Mouse (Mus musculus) embryonic fibroblast, embryonic 13.5 days (primary cell): ENCODE data around the gene Tcta.

Experiments
- CTCF ChIP-seq: IDR thresholded peaks from 2 replicates; pipeline ENCODE4 v1.5.1; 2011; ENCODE audit warnings: mild to moderate bottlenecking, control low read depth, low read length, moderate library complexity, borderline replicate concordance; ENCODE audit not compliant: insufficient read depth
- POLR2A ChIP-seq: IDR thresholded peaks from 2 replicates; pipeline ENCODE4 v1.6.1; 2011; ENCODE audit warnings: low read depth, mild to moderate bottlenecking, control low read depth, low read length, moderate library complexity

DNA sequence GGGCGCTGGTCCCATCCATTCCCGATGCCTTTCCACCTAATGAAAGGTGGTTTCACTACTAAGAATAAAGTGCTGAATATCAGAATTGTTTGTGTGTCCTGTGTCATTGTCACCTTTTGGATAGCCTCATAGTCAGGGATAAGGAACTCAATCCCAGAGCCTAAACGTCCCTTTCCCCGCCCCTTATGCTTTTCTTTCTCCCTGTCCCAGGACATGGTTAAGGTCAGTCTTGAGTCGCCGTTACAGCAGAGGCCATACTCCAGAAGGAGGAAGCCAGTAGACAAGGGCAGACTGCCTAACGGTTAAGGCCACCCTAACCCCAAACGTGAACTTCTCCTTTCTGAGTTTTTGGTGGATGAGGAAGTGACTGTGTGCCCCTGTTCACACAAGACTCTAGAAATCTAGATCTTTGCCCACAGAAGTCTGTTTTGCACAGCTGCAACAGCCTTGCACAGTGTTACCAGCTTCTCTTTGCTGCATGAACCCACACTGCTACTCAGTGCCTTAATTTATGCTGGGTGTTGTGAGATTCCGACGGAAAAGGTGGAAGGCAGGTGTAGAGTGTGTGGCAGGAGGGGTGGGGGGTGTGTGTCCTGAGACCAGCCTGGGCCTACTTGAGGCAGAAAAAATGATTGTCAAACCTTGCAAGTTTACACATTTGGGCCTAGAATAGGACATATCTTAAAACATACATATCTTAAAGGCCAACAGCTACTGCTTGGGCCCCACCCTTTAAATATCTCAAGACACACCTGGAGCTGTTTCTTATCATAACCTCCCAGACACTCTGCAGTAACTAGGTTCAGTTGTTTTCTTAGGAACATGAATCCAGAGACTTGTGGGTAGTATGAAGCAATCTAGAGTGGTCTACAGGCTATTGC lies 34.5 kb upstream of the Tcta start:
- TF ChIP-seq CTCF (no peak), POLR2A (peak; percentile 16; the same call in 1 of the 2 replicates)
